Mouse (Mus musculus) stomach, postnatal 0 days (tissue): ENCODE data around the gene Adgrg6. TPM values are rescaled to one million over a fixed set of nuclear protein-coding genes. Genes with fewer than 3 reads are reported as not detected.

ENCODE experiments used
- ATAC-seq: fragments of 200-750 bp; cut with Nextera tagmentation; 2 replicates; pipeline ENCODE4 v1.8.0; 2017; ENCODE audit not compliant: low FRiP score, low TSS enrichment
- DNase-seq: peaks from one replicate; pipeline ENCODE4 v3.0.0-alpha.2; 2016; ENCODE audit warnings: low spot score
- H3K27ac ChIP-seq: fragments of 300-500 bp; sonication (generic); replicated peaks from 2 replicates; pipeline ENCODE4 v1.5.1; 2014; ENCODE audit warnings: mild to moderate bottlenecking, control low read depth
- H3K27me3 ChIP-seq: fragments of 300-500 bp; sonication (generic); 2 replicates; pipeline ENCODE4 v1.6.1; 2014; ENCODE audit warnings: low read length; ENCODE audit not compliant: control insufficient read depth, insufficient read depth
- H3K36me3 ChIP-seq: fragments of 300-500 bp; sonication (generic); 2 replicates; pipeline ENCODE4 v1.6.1; 2014; ENCODE audit warnings: low read length, mixed read lengths; ENCODE audit not compliant: control insufficient read depth, insufficient read depth
- H3K4me1 ChIP-seq: fragments of 300-500 bp; sonication (generic); replicated peaks from 2 replicates; pipeline ENCODE4 v1.6.1; 2014; ENCODE audit warnings: antibody characterized with exemption; ENCODE audit not compliant: control insufficient read depth, insufficient read depth
- H3K4me2 ChIP-seq: fragments of 300-500 bp; sonication (generic); replicated peaks from 2 replicates; pipeline ENCODE4 v1.6.1; 2014; ENCODE audit warnings: low read depth, mild to moderate bottlenecking, control low read depth, moderate library complexity
- H3K4me3 ChIP-seq: fragments of 300-500 bp; sonication (generic); 2 replicates; pipeline ENCODE4 v1.5.1; 2014; ENCODE audit warnings: low read depth, low read length, control low read depth
- H3K9ac ChIP-seq: fragments of 300-500 bp; sonication (generic); 2 replicates; pipeline ENCODE4 v1.6.1; 2014; ENCODE audit warnings: mild to moderate bottlenecking, low read length, control low read depth, mixed read lengths
- H3K9me3 ChIP-seq: fragments of 300-500 bp; sonication (generic); 2 replicates; pipeline ENCODE4 v1.6.1; 2016; ENCODE audit warnings: low read length; ENCODE audit not compliant: control insufficient read depth
- CTCF ChIP-seq: IDR thresholded peaks from 2 replicates; pipeline ENCODE4 v1.5.1; 2016; ENCODE audit warnings: antibody characterized with exemption, low read depth, mild to moderate bottlenecking, moderate library complexity
- EP300 ChIP-seq: optimal IDR thresholded peaks from 2 replicates; pipeline ENCODE3; 2016; ENCODE audit warnings: antibody characterized with exemption
- WGBS: fragments of 180-500 bp; shearing (Covaris S2); extraction: QIAGEN DNeasy Blood & Tissue Kit; methylation state at CpG from one replicate; pipeline ENCODE4 v1.1.7; 2014; 5-methylcytosine and 5-hydroxymethylcytosine counted together
- polyA plus RNA-seq: library from polyadenylated mRNA; unstranded; fragments of >200 nt; fragmentation: Nextera tagmentation; extraction: Ambion mirVana; gene quantifications from 2 replicates; pipeline ENCODE4 v1.2.1, GENCODE M21; 2015

The Adgrg6 gene
- polyA plus RNA-seq, 1 experiment from 2014 or later: 8.1 TPM

- ATAC-seq (no peak), DNase-seq (no peak)
- no peaks in the 10 kb centered on the region for H3K9me3 ChIP-seq
- H3K27me3 ChIP-seq: no peaks in the 10 kb centered on the region
- no peak overlapping the region for H3K9ac ChIP-seq
- no peak overlapping the region for H3K27ac ChIP-seq
- H3K4me3 ChIP-seq: no peak overlapping the region
- no peaks in the 10 kb centered on the region for H3K4me1 ChIP-seq
- no peaks in the 10 kb centered on the region for H3K36me3 ChIP-seq
- H3K4me2 ChIP-seq: no peak overlapping the region
- no peak for TF ChIP-seq CTCF
- TF ChIP-seq EP300: no peak
- 66% methylated on average over 8 of the region's 8 CpGs for WGBS
Measured at GRCm38 (mm10) chr10:14401744-14402143, 143.7 kb downstream of the Adgrg6 start.

DNA sequence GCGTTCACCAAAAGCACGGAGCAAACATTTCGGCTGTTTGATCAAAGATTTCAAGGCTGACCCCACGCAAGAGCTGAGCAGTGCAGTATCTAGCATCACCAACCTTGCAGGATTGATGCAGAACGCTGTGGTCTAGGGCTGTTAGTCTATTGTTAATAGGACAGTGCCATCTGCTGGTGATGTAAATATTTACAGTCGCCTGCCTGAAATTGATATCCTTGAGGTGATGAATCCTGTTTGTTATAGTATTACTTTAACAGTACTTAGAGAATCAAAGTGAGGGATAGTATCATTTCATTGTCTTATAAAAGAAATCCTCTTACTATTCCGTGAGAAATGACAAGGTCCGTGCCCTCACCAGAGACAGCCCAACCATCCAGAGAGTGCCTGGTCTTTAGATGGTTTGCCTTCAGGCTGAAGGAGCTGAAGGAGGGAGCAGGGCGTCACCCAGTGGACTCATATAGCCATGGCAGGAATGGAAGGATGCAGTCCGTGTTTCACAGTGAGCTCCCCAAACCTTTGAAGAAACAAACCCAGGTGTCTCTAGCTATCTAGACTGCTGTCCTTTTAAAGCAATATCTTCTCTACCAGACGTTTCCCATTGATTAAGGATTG lies 154.3 kb downstream of the Adgrg6 start:
- H3K4me2 ChIP-seq: no peak overlapping the region
- no peak overlapping the region for H3K4me3 ChIP-seq
- H3K27ac ChIP-seq: no peak overlapping the region
- no peaks in the 10 kb centered on the region for H3K4me1 ChIP-seq
- H3K9ac ChIP-seq: no peak overlapping the region
- no peaks in the 10 kb centered on the region for H3K36me3 ChIP-seq
- 9% methylated on average over 11 of the region's 11 CpGs for WGBS
- ATAC-seq (peak; percentile 74), DNase-seq (peak; percentile 49)
- TF ChIP-seq EP300 (no peak), CTCF (peak; percentile 75)
- H3K9me3 ChIP-seq: no peaks in the 10 kb centered on the region
- H3K27me3 ChIP-seq: no peaks in the 10 kb centered on the region

DNA sequence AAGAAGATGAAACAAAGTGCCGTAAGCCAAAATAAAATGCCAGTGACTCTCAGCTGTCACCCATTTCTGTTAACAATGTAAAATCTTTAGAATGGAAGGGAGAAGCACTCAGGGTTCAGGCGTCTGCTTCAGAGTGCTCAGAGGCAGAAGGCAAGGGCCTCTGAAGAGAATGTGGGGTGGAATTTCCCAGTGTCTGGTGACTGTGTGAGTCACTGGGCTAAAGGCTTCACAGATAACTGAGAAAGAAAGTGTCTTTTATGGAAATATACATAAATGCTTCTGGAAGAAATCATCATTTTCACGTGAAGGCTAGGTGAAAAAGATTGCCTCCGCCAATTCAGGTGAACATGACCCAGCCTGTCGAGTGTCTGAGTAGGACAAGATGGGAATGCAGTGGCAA lies 159.9 kb downstream of the Adgrg6 start:
- no peak overlapping the region for H3K4me3 ChIP-seq
- 80% methylated on average over 5 of the region's 5 CpGs for whole genome bisulfite sequencing
- H3K9me3 ChIP-seq: no peaks in the 10 kb centered on the region
- H3K27ac ChIP-seq: no peak overlapping the region
- H3K36me3 ChIP-seq: no peaks in the 10 kb centered on the region
- TF ChIP-seq CTCF (no peak), EP300 (no peak)
- no peak for DNase-seq
- no peak for ATAC-seq
- no peaks in the 10 kb centered on the region for H3K4me1 ChIP-seq
- H3K4me2 ChIP-seq: no peak overlapping the region
- no peak overlapping the region for H3K9ac ChIP-seq
- H3K27me3 ChIP-seq: no peaks in the 10 kb centered on the region

DNA sequence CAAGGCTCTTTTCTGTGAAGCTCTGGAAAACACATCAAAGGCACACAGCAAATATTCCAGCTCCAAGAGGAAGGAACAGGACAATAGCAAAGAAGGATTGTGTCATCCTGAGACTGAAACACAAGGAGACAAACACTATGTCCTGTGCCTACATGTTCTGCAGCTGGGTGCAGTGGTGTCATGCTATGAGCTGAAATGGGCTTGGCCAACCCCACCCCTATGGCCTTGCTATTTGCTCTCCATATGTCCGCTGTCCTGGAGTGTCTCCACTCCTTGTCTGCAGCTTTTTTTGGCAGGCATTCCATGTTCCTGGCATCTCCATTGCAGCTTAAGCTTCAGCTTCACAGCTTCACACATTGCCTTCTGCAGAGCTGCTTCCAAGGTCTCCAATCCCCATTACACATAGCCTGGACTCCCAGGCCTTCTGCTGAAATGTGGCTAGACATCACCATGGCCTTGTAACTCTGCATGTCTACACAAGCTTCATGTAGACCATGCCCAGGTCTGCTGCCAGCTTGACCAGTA lies 180.3 kb downstream of the Adgrg6 start:
- H3K9ac ChIP-seq: no peak overlapping the region
- no peak overlapping the region for H3K27ac ChIP-seq
- H3K4me2 ChIP-seq: no peak overlapping the region
- no peaks in the 10 kb centered on the region for H3K36me3 ChIP-seq
- no peak overlapping the region for H3K4me3 ChIP-seq
- no peak for DNase-seq
- WGBS: 65% methylated on average over 1 of the region's 1 CpGs
- no peak for ATAC-seq
- H3K9me3 ChIP-seq: no peaks in the 10 kb centered on the region
- no peak for TF ChIP-seq CTCF
- TF ChIP-seq EP300: no peak
- no peaks in the 10 kb centered on the region for H3K27me3 ChIP-seq
- H3K4me1 ChIP-seq: no peaks in the 10 kb centered on the region

DNA sequence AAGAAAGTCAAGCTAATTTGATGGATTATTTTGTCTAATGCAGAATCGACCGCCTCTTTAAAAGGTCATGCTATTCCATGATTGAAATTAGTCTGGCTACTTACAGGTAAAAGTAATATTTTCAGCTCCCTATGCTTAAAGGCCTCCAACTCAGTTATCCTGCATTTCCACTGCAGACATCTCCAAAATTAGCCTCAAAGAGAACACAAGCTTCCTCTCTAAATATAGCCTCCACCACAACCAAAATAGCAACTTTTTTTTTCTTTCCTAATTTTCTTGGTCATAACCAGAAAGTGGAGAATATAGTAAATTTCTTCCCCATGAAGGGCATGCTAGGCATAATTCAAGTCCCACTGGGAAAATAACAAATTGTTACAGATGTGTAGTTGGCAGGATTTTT lies 182.2 kb downstream of the Adgrg6 start:
- H3K27me3 ChIP-seq: no peaks in the 10 kb centered on the region
- no peaks in the 10 kb centered on the region for H3K4me1 ChIP-seq
- no peaks in the 10 kb centered on the region for H3K9me3 ChIP-seq
- ATAC-seq (no peak), DNase-seq (no peak)
- no peak overlapping the region for H3K4me3 ChIP-seq
- no peak overlapping the region for H3K27ac ChIP-seq
- no peak for TF ChIP-seq CTCF
- TF ChIP-seq EP300: no peak
- H3K36me3 ChIP-seq: no peaks in the 10 kb centered on the region
- H3K4me2 ChIP-seq: no peak overlapping the region
- 85% methylated on average over 2 of the region's 2 CpGs for WGBS
- no peak overlapping the region for H3K9ac ChIP-seq

DNA sequence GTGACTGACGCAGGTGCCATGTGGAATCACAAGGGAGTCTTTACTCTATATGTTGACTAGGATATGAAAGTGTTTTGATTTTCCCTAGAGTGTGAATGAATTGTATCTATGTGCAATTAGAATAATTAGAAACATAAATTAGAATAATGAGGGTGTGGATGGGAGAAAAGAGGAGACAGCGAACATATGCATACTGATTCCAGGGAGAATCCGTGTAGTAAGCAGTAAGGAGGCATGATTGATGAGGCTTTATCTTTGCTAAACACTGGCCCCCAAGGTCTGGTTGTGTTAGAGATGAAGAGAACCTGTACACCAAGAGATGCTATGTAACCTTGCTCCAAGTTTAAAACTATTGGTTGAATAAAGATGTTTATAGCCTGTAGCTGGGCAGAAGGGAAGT lies 187.2 kb downstream of the Adgrg6 start:
- no peak overlapping the region for H3K4me3 ChIP-seq
- no peaks in the 10 kb centered on the region for H3K9me3 ChIP-seq
- ATAC-seq: no peak
- no peak overlapping the region for H3K9ac ChIP-seq
- H3K27me3 ChIP-seq: no peaks in the 10 kb centered on the region
- TF ChIP-seq EP300 (no peak), CTCF (no peak)
- H3K27ac ChIP-seq: no peak overlapping the region
- DNase-seq: no peak
- no peaks in the 10 kb centered on the region for H3K36me3 ChIP-seq
- no peak overlapping the region for H3K4me2 ChIP-seq
- 73% methylated on average over 3 of the region's 3 CpGs for WGBS
- H3K4me1 ChIP-seq: no peaks in the 10 kb centered on the region

Other genes with a start within 250 kb of the Adgrg6 start
- 87.5 and 95.8 TPM in 2 replicates for gene Vta1, start 159.9 kb upstream of the Adgrg6 start, polyA plus RNA-seq
- 0.07 and 0.23 TPM in 2 replicates for gene Nmbr, start 159.9 kb upstream of the Adgrg6 start, polyA plus RNA-seq
- not detected in 2 replicates for gene Gje1, start 172.6 kb upstream of the Adgrg6 start, polyA plus RNA-seq